Mouse (Mus musculus): ENCODE data around the gene Lcat.

The Lcat gene

GRCm38 (mm10) chr8:105935105-105935504 lies 8.1 kb downstream of the Lcat start:
- no peak for DNase-seq (ENCODE audit: low read depth, low spot score)
- Histone ChIP-seq H3K36me3 (ENCODE audit: control insufficient read depth, insufficient read depth, low read length, poor library complexity, severe bottlenecking) (no peaks in the 10 kb centered on the region), H3K27me3 (ENCODE audit: control insufficient read depth, insufficient read depth, low read length, poor library complexity, severe bottlenecking) (no peaks in the 10 kb centered on the region)

- Histone ChIP-seq H3K36me3 (ENCODE audit: control insufficient read depth, insufficient read depth, low read length, poor library complexity, severe bottlenecking) (no peaks in the 10 kb centered on the region), H3K27me3 (ENCODE audit: control insufficient read depth, insufficient read depth, low read length, poor library complexity, severe bottlenecking) (no peaks in the 10 kb centered on the region)
- no peak for DNase-seq (ENCODE audit: low read depth, low spot score)
Measured at GRCm38 (mm10) chr8:105933762-105934161, 9.4 kb downstream of the Lcat start, which contains the start of gene Ctrl. Ctrl (minus strand) TSS chr8:105933862.

GRCm38 (mm10) chr8:105932525-105932924 lies 10.7 kb downstream of the Lcat start:
- Histone ChIP-seq H3K27me3 (ENCODE audit: control insufficient read depth, insufficient read depth, low read length, poor library complexity, severe bottlenecking) (no peaks in the 10 kb centered on the region), H3K36me3 (ENCODE audit: control insufficient read depth, insufficient read depth, low read length, poor library complexity, severe bottlenecking) (no peaks in the 10 kb centered on the region)
- DNase-seq (ENCODE audit: low read depth, low spot score), result no peak

GRCm38 (mm10) chr8:105931271-105931670 lies 11.9 kb downstream of the Lcat start:
- Histone ChIP-seq H3K36me3 (ENCODE audit: control insufficient read depth, insufficient read depth, low read length, poor library complexity, severe bottlenecking) (no peaks in the 10 kb centered on the region), H3K27me3 (ENCODE audit: control insufficient read depth, insufficient read depth, low read length, poor library complexity, severe bottlenecking) (no peaks in the 10 kb centered on the region)
- DNase-seq (ENCODE audit: low read depth, low spot score), result no peak

- DNase-seq (ENCODE audit: low read depth, low spot score), result peak; percentile 86
- H3K27me3 ChIP-seq (ENCODE audit: control insufficient read depth, insufficient read depth, low read length, poor library complexity, severe bottlenecking), result no peaks in the 10 kb centered on the region
- H3K36me3 ChIP-seq (ENCODE audit: control insufficient read depth, insufficient read depth, low read length, poor library complexity, severe bottlenecking), result no peaks in the 10 kb centered on the region
Measured at GRCm38 (mm10) chr8:105930602-105931001, 12.6 kb downstream of the Lcat start.

GRCm38 (mm10) chr8:105925123-105925522 lies 18.1 kb downstream of the Lcat start:
- H3K36me3 ChIP-seq (ENCODE audit: control insufficient read depth, insufficient read depth, low read length, poor library complexity, severe bottlenecking), result no peaks in the 10 kb centered on the region
- no peak for DNase-seq (ENCODE audit: low read depth, low spot score)
- H3K27me3 ChIP-seq (ENCODE audit: control insufficient read depth, insufficient read depth, low read length, poor library complexity, severe bottlenecking), result no peaks in the 10 kb centered on the region

- no peaks in the 10 kb centered on the region for H3K27me3 ChIP-seq (ENCODE audit: control insufficient read depth, insufficient read depth, low read length, poor library complexity, severe bottlenecking)
- DNase-seq (ENCODE audit: low read depth, low spot score), result no peak
- H3K36me3 ChIP-seq (ENCODE audit: control insufficient read depth, insufficient read depth, low read length, poor library complexity, severe bottlenecking), result peaks cover 2% of the 10 kb centered on the region; the same call in 1 of the 2 replicates
Measured at GRCm38 (mm10) chr8:105919390-105919789, 23.8 kb downstream of the Lcat start.

GRCm38 (mm10) chr8:105900941-105901616 lies 42.1 kb downstream of the Lcat start:
- H3K27me3 ChIP-seq (ENCODE audit: control insufficient read depth, insufficient read depth, low read length, poor library complexity, severe bottlenecking), result no peaks in the 10 kb centered on the region
- peak; percentile 43 for DNase-seq (ENCODE audit: low read depth, low spot score)
- H3K36me3 ChIP-seq (ENCODE audit: control insufficient read depth, insufficient read depth, low read length, poor library complexity, severe bottlenecking), result no peaks in the 10 kb centered on the region

GRCm38 (mm10) chr8:105900180-105900940 lies 42.8 kb downstream of the Lcat start, which contains the start of gene Pskh1:
Pskh1 (plus strand) TSS chr8:105900441.
- DNase-seq (ENCODE audit: low read depth, low spot score), result peak; percentile 95
- no peaks in the 10 kb centered on the region for H3K36me3 ChIP-seq (ENCODE audit: control insufficient read depth, insufficient read depth, low read length, poor library complexity, severe bottlenecking)
- no peaks in the 10 kb centered on the region for H3K27me3 ChIP-seq (ENCODE audit: control insufficient read depth, insufficient read depth, low read length, poor library complexity, severe bottlenecking)

GRCm38 (mm10) chr8:105897801-105898480 lies 45.2 kb downstream of the Lcat start:
- Histone ChIP-seq H3K36me3 (ENCODE audit: control insufficient read depth, insufficient read depth, low read length, poor library complexity, severe bottlenecking) (peaks cover 2% of the 10 kb centered on the region), H3K27me3 (ENCODE audit: control insufficient read depth, insufficient read depth, low read length, poor library complexity, severe bottlenecking) (no peaks in the 10 kb centered on the region)
- DNase-seq (ENCODE audit: low read depth, low spot score), result no peak

GRCm38 (mm10) chr8:105893339-105893738 lies 49.8 kb downstream of the Lcat start, which contains the start of gene Nrn1l:
Nrn1l (plus strand) TSS chr8:105893567.
- DNase-seq (ENCODE audit: low read depth, low spot score), result no peak
- H3K36me3 ChIP-seq (ENCODE audit: control insufficient read depth, insufficient read depth, low read length, poor library complexity, severe bottlenecking), result peaks cover 6% of the 10 kb centered on the region
- no peaks in the 10 kb centered on the region for H3K27me3 ChIP-seq (ENCODE audit: control insufficient read depth, insufficient read depth, low read length, poor library complexity, severe bottlenecking)

- Histone ChIP-seq H3K27me3 (ENCODE audit: control insufficient read depth, insufficient read depth, low read length, poor library complexity, severe bottlenecking) (no peaks in the 10 kb centered on the region), H3K36me3 (ENCODE audit: control insufficient read depth, insufficient read depth, low read length, poor library complexity, severe bottlenecking) (peaks cover 7% of the 10 kb centered on the region)
- DNase-seq (ENCODE audit: low read depth, low spot score), result peak; percentile 54
Measured at GRCm38 (mm10) chr8:105892432-105892831, 50.8 kb downstream of the Lcat start.

GRCm38 (mm10) chr8:105890870-105891269 lies 52.3 kb downstream of the Lcat start:
- DNase-seq (ENCODE audit: low read depth, low spot score), result no peak
- no peaks in the 10 kb centered on the region for H3K27me3 ChIP-seq (ENCODE audit: control insufficient read depth, insufficient read depth, low read length, poor library complexity, severe bottlenecking)
- peaks cover 10% of the 10 kb centered on the region for H3K36me3 ChIP-seq (ENCODE audit: control insufficient read depth, insufficient read depth, low read length, poor library complexity, severe bottlenecking)

- H3K27me3 ChIP-seq (ENCODE audit: control insufficient read depth, insufficient read depth, low read length, poor library complexity, severe bottlenecking), result no peaks in the 10 kb centered on the region
- DNase-seq (ENCODE audit: low read depth, low spot score), result no peak
- peaks cover 10% of the 10 kb centered on the region for H3K36me3 ChIP-seq (ENCODE audit: control insufficient read depth, insufficient read depth, low read length, poor library complexity, severe bottlenecking)
Measured at GRCm38 (mm10) chr8:105889756-105890465, 53.3 kb downstream of the Lcat start.

All from splenic B cell, adult 2 months (primary cell).